In genomic region chr4:101588932-101589331, GRCm38 (mm10) we compare ENCODE assay signal across 14 mouse cellular contexts. TPM values are rescaled to one million over a fixed set of nuclear protein-coding genes. Genes with fewer than 3 reads are reported as not detected.
DNase-seq lines count a peak whose midpoint lies in the region; ATAC-seq and TF ChIP-seq lines count a peak whose summit lies in the region.
"Had no signal": no experiment of that assay in that cellular context is flagged by ENCODE, and none has a peak within 500 bp of the region (broad histone marks: within the 10 kb centered on the region; RNA-seq: fewer than 3 reads in every experiment).

No protein-coding gene starts in this region.

- peak overlapping the region; percentile 73 for H3K27ac ChIP-seq in layer of hippocampus, adult 2 months
- H3K27ac ChIP-seq: heart, embryonic 13.5 days; hindbrain, embryonic 15.5 days; limb, embryonic 10.5 days; liver, embryonic 15.5 days had no signal

- DNase-seq in cerebellum, postnatal 25 days: no peak
- peak; percentile 29 to 58 for DNase-seq in layer of hippocampus, adult 2 months (ENCODE audit: low spot score in 2 of 2)
- no peak for DNase-seq in layer of hippocampus, postnatal 14 days (ENCODE audit: low spot score in 2 of 2)
- DNase-seq in layer of hippocampus, adult 8-10 months (ENCODE audit: low spot score in 2 of 2): peak; percentile 63 to 71
- peak; percentile 34 for DNase-seq in mesoderm, embryonic 11.5 days (ENCODE audit: low read depth, low spot score)
- DNase-seq in heart, postnatal 10 days: no peak
- DNase-seq: lung, postnatal 14 days had no signal

- no peak overlapping the region for H3K4me3 ChIP-seq in layer of hippocampus, adult 2 months
- H3K4me3 ChIP-seq: heart, embryonic 13.5 days; hindbrain, embryonic 15.5 days; limb, embryonic 10.5 days; liver, embryonic 15.5 days had no signal

- intact Hi-C loops in heart, postnatal 10 days (cut with DNase I): no loop called here

- ATAC-seq in cerebellum, adult (ENCODE audit: insufficient number of reproducible peaks, low FRiP score, low TSS enrichment): 0 out of 2 replicates have a peak, but pooled peaks have one; percentile 17
- ATAC-seq in megakaryocyte, adult 5-6 weeks (ENCODE audit: poor library complexity, severe bottlenecking): no peak
- ATAC-seq: forebrain, embryonic 16.5 days had no signal

- TF ChIP-seq CTCF in layer of hippocampus, adult 2 months (conservative IDR thresholded peaks at IDR 0.05): no peak

RNA-seq across cellular contexts. Expression of gene Leprot, which starts 58.6 kb away (rescaled TPM):
- total RNA-seq in layer of hippocampus, adult 2 months (2021): 10 to 100 TPM; 27.4 to 27.9 TPM
- total RNA-seq in layer of hippocampus, postnatal 14 days (2021): 10 to 100 TPM; 28.1 to 33.2 TPM
- total RNA-seq in layer of hippocampus, adult 8-10 months (2022): 10 to 100 TPM; 23.6 to 33.8 (median 28.7) TPM
- total RNA-seq in megakaryocyte, adult 5-6 weeks (2015): 67.5 and 69.0 TPM in 2 replicates
- 105 and 107 TPM in 2 replicates for total RNA-seq in megakaryocyte, adult 5-6 weeks (2017)
- total RNA-seq in heart, postnatal 10 days (2021): 10 to 100 TPM; 48.3 to 53.3 TPM

Comparison
In these comparisons a context has a peak if more than half of its experiments do, and no peak if none do; other contexts are left out.
1. DNase-seq: peak in layer of hippocampus, adult 2 months (2 of 2), layer of hippocampus, adult 8-10 months (2 of 2) and mesoderm, embryonic 11.5 days (single experiment); none in cerebellum, postnatal 25 days (0 of 2), layer of hippocampus, postnatal 14 days (0 of 2) and heart, postnatal 10 days (0 of 2).